Mouse (Mus musculus): Measurements from ENCODE around the gene Smyd5. TPM values are rescaled to one million over a fixed set of nuclear protein-coding genes. Genes with fewer than 3 reads are reported as not detected.

The Smyd5 gene
- 58.4 and 59.0 TPM in 2 replicates for polyA plus RNA-seq (2015; fragmentation: Nextera tagmentation; extraction: Ambion mirVana)

GRCm38 (mm10) chr6:85431842-85432431, at the start of gene Smyd5:
TSS of gene Smyd5 (plus strand) at chr6:85431989.
- H3K27me3 ChIP-seq: no peaks in the 10 kb centered on the region
- peak; percentile 90 for ATAC-seq (ENCODE audit: low FRiP score)
- under 1% methylated on average over 39 of the region's 39 CpGs for WGBS

GRCm38 (mm10) chr6:85382791-85383190, 49.0 kb upstream of the Smyd5 start:
- Histone ChIP-seq H3K4me1 (replicated peaks) (peaks cover 8% of the 10 kb centered on the region; the same call in 1 of the 2 replicates), H3K4me3 (no peak overlapping the region), H3K9me3 (no peaks in the 10 kb centered on the region), H3K27me3 (peaks cover 23% of the 10 kb centered on the region), H3K36me3 (no peaks in the 10 kb centered on the region), H3K4me2 (no peak overlapping the region), H3K27ac (no peak overlapping the region), H3K9ac (no peak overlapping the region)
- ATAC-seq (ENCODE audit: low FRiP score): no peak
- WGBS: 88% methylated on average over 2 of the region's 2 CpGs

More at GRCm38 (mm10) chr6:85431842-85432431, at the start of gene Smyd5:
- peak within 1 kb of the TSS; percentile 84 for H3K9ac ChIP-seq
- H3K9me3 ChIP-seq: no peaks in the 10 kb centered on the region
- no peak within 1 kb of the TSS for H3K27ac ChIP-seq
- peaks cover 14% of the 10 kb centered on the region for H3K4me1 ChIP-seq (replicated peaks)
- H3K4me3 ChIP-seq: peak within 1 kb of the TSS; percentile 91
- H3K36me3 ChIP-seq: no peaks in the 10 kb centered on the region
- H3K4me2 ChIP-seq: peak within 1 kb of the TSS; percentile 92

- Histone ChIP-seq H3K9me3 (no peaks in the 10 kb centered on the region), H3K4me1 (replicated peaks) (no peaks in the 10 kb centered on the region), H3K36me3 (no peaks in the 10 kb centered on the region), H3K27me3 (peaks cover 17% of the 10 kb centered on the region), H3K27ac (no peak overlapping the region), H3K9ac (no peak overlapping the region), H3K4me3 (no peak overlapping the region), H3K4me2 (no peak overlapping the region)
- 75% methylated on average over 5 of the region's 5 CpGs for WGBS
- no peak for ATAC-seq (ENCODE audit: low FRiP score)
These were observed 43.2 kb upstream of the Smyd5 start for GRCm38 (mm10) chr6:85388608-85389007.

GRCm38 (mm10) chr6:85391803-85392202, 40.0 kb upstream of the Smyd5 start:
- Histone ChIP-seq H3K4me1 (replicated peaks) (no peaks in the 10 kb centered on the region), H3K27ac (no peak overlapping the region), H3K4me2 (no peak overlapping the region), H3K4me3 (no peak overlapping the region), H3K36me3 (no peaks in the 10 kb centered on the region), H3K9ac (no peak overlapping the region), H3K9me3 (peaks cover 3% of the 10 kb centered on the region; the same call in 1 of the 2 replicates), H3K27me3 (peaks cover 9% of the 10 kb centered on the region; the same call in 1 of the 2 replicates)
- no peak for ATAC-seq (ENCODE audit: low FRiP score)
- WGBS: 25% methylated on average over 6 of the region's 7 CpGs

GRCm38 (mm10) chr6:85395360-85395759, 36.4 kb upstream of the Smyd5 start:
- Histone ChIP-seq H3K4me1 (replicated peaks) (no peaks in the 10 kb centered on the region), H3K27me3 (peaks cover 4% of the 10 kb centered on the region; the same call in 1 of the 2 replicates), H3K27ac (no peak overlapping the region), H3K36me3 (no peaks in the 10 kb centered on the region), H3K4me2 (no peak overlapping the region), H3K4me3 (no peak overlapping the region), H3K9me3 (peaks cover 3% of the 10 kb centered on the region; the same call in 1 of the 2 replicates), H3K9ac (no peak overlapping the region)
- WGBS: 92% methylated on average over 2 of the region's 2 CpGs
- ATAC-seq (ENCODE audit: low FRiP score): no peak

- H3K4me2 ChIP-seq: no peak overlapping the region
These were observed 34.6 kb upstream of the Smyd5 start for GRCm38 (mm10) chr6:85397165-85397564.

GRCm38 (mm10) chr6:85399715-85400114, 32.1 kb upstream of the Smyd5 start:
- peaks cover 3% of the 10 kb centered on the region; the same call in 1 of the 2 replicates for H3K9me3 ChIP-seq
- H3K4me1 ChIP-seq (replicated peaks): no peaks in the 10 kb centered on the region
- no peak for ATAC-seq (ENCODE audit: low FRiP score)
- H3K4me2 ChIP-seq: no peak overlapping the region
- no peak overlapping the region for H3K9ac ChIP-seq
- H3K27me3 ChIP-seq: peaks cover 3% of the 10 kb centered on the region; the same call in 1 of the 2 replicates
- no peaks in the 10 kb centered on the region for H3K36me3 ChIP-seq
- 35% methylated on average over 5 of the region's 5 CpGs for WGBS
- no peak overlapping the region for H3K27ac ChIP-seq
- H3K4me3 ChIP-seq: no peak overlapping the region

More at GRCm38 (mm10) chr6:85397165-85397564, 34.6 kb upstream of the Smyd5 start:
- H3K4me1 ChIP-seq (replicated peaks): no peaks in the 10 kb centered on the region
- no peak overlapping the region for H3K27ac ChIP-seq
- H3K4me3 ChIP-seq: no peak overlapping the region
- ATAC-seq (ENCODE audit: low FRiP score): no peak
- H3K9ac ChIP-seq: no peak overlapping the region
- no peaks in the 10 kb centered on the region; the same call in 1 of the 2 replicates for H3K27me3 ChIP-seq
- 18% methylated on average over 1 of the region's 1 CpGs for WGBS
- no peaks in the 10 kb centered on the region for H3K36me3 ChIP-seq
- H3K9me3 ChIP-seq: peaks cover 3% of the 10 kb centered on the region; the same call in 1 of the 2 replicates

GRCm38 (mm10) chr6:85402613-85403012, 29.2 kb upstream of the Smyd5 start:
- no peak overlapping the region for H3K4me2 ChIP-seq
- no peaks in the 10 kb centered on the region for H3K9me3 ChIP-seq
- peak overlapping the region; percentile 55; the same call in 1 of the 2 replicates for H3K27ac ChIP-seq
- H3K27me3 ChIP-seq: peaks cover 24% of the 10 kb centered on the region
- no peak overlapping the region for H3K9ac ChIP-seq
- H3K4me3 ChIP-seq: no peak overlapping the region
- no peak for ATAC-seq (ENCODE audit: low FRiP score)
- 53% methylated on average over 2 of the region's 2 CpGs for WGBS
- no peaks in the 10 kb centered on the region for H3K36me3 ChIP-seq
- no peaks in the 10 kb centered on the region for H3K4me1 ChIP-seq (replicated peaks)

GRCm38 (mm10) chr6:85403039-85403438, 28.8 kb upstream of the Smyd5 start:
- Histone ChIP-seq H3K9me3 (no peaks in the 10 kb centered on the region), H3K27ac (peak overlapping the region; percentile 55; the same call in 1 of the 2 replicates), H3K9ac (no peak overlapping the region), H3K4me1 (replicated peaks) (no peaks in the 10 kb centered on the region), H3K4me3 (no peak overlapping the region), H3K4me2 (no peak overlapping the region), H3K27me3 (peaks cover 29% of the 10 kb centered on the region), H3K36me3 (no peaks in the 10 kb centered on the region)
- no peak for ATAC-seq (ENCODE audit: low FRiP score)
- 70% methylated on average over 10 of the region's 10 CpGs for WGBS

GRCm38 (mm10) chr6:85409003-85409402, 22.8 kb upstream of the Smyd5 start:
- Histone ChIP-seq H3K4me3 (peak overlapping the region; percentile 28), H3K4me2 (peak overlapping the region; percentile 51), H3K27ac (no peak overlapping the region), H3K27me3 (peaks cover 57% of the 10 kb centered on the region), H3K4me1 (replicated peaks) (peaks cover 8% of the 10 kb centered on the region), H3K9me3 (no peaks in the 10 kb centered on the region), H3K9ac (peak overlapping the region; percentile 64), H3K36me3 (no peaks in the 10 kb centered on the region)
- ATAC-seq (ENCODE audit: low FRiP score): no peak
- WGBS: 2% methylated on average over 31 of the region's 31 CpGs

GRCm38 (mm10) chr6:85410771-85411273, 21.0 kb upstream of the Smyd5 start:
- H3K9ac ChIP-seq: no peak overlapping the region
- no peak overlapping the region for H3K27ac ChIP-seq
- 10% methylated on average over 13 of the region's 13 CpGs for WGBS
- H3K36me3 ChIP-seq: no peaks in the 10 kb centered on the region
- peaks cover 8% of the 10 kb centered on the region for H3K4me1 ChIP-seq (replicated peaks)
- no peak overlapping the region for H3K4me3 ChIP-seq
- ATAC-seq (ENCODE audit: low FRiP score): peak; percentile 73
- H3K4me2 ChIP-seq: no peak overlapping the region
- H3K9me3 ChIP-seq: no peaks in the 10 kb centered on the region
- H3K27me3 ChIP-seq: peaks cover 59% of the 10 kb centered on the region

GRCm38 (mm10) chr6:85415829-85416228, 16.0 kb upstream of the Smyd5 start:
- no peaks in the 10 kb centered on the region for H3K36me3 ChIP-seq
- no peak overlapping the region for H3K9ac ChIP-seq
- H3K4me2 ChIP-seq: no peak overlapping the region
- H3K27me3 ChIP-seq: 0 out of 2 replicates have a peak, but pooled peaks cover 12% of the 10 kb centered on the region
- no peak for ATAC-seq (ENCODE audit: low FRiP score)
- H3K9me3 ChIP-seq: no peaks in the 10 kb centered on the region
- H3K4me1 ChIP-seq (replicated peaks): no peaks in the 10 kb centered on the region
- WGBS: 57% methylated on average over 3 of the region's 3 CpGs
- no peak overlapping the region for H3K4me3 ChIP-seq
- H3K27ac ChIP-seq: no peak overlapping the region

- 90% methylated on average over 2 of the region's 2 CpGs for WGBS
- no peak overlapping the region for H3K27ac ChIP-seq
- H3K9ac ChIP-seq: no peak overlapping the region
- H3K4me2 ChIP-seq: no peak overlapping the region
- H3K4me1 ChIP-seq (replicated peaks): peaks cover 5% of the 10 kb centered on the region; the same call in 1 of the 2 replicates
- H3K27me3 ChIP-seq: peaks cover 22% of the 10 kb centered on the region
- no peak for ATAC-seq (ENCODE audit: low FRiP score)
- no peak overlapping the region for H3K4me3 ChIP-seq
- no peaks in the 10 kb centered on the region for H3K36me3 ChIP-seq
- H3K9me3 ChIP-seq: no peaks in the 10 kb centered on the region
These were observed 12.6 kb upstream of the Smyd5 start for GRCm38 (mm10) chr6:85419150-85419549.

All from hindbrain, embryonic 13.5 days (tissue).